Mouse (Mus musculus): Measurements from ENCODE around the gene Obsl1. TPM values are rescaled to one million over a fixed set of nuclear protein-coding genes. Genes with fewer than 3 reads are reported as not detected.

Gene Obsl1
- total and polyA plus RNA-seq, 2 experiments from 2014 or later: 23.9 to 52.4 TPM

GRCm38 (mm10) chr1:75467215-75467927, 38.9 kb downstream of the Obsl1 start:
- no peaks in the 10 kb centered on the region for H3K27me3 ChIP-seq (ENCODE audit: insufficient read depth, low read length)
- H3K4me3 ChIP-seq (ENCODE audit: low read length): no peak overlapping the region
- peak; percentile 80 for ATAC-seq
- TF ChIP-seq CTCF (IDR thresholded peaks at IDR 0.05; ENCODE audit: low read depth): peak; percentile 92
- 8% methylated on average over 14 of the region's 14 CpGs for WGBS
- peak; percentile 92 for DNase-seq (ENCODE audit: low spot score)
- peak overlapping the region; percentile 27; the same call in 1 of the 2 replicates for H3K4me2 ChIP-seq (ENCODE audit: low read depth, low read length)
- no peaks in the 10 kb centered on the region for H3K4me1 ChIP-seq (ENCODE audit: insufficient read depth, low read length)
- H3K9me3 ChIP-seq (ENCODE audit: low read length): no peaks in the 10 kb centered on the region
- no peak overlapping the region for H3K27ac ChIP-seq
- no peak overlapping the region for H3K9ac ChIP-seq (replicated peaks; ENCODE audit: low read length)
- H3K36me3 ChIP-seq (ENCODE audit: insufficient read depth, low read length): no peaks in the 10 kb centered on the region; the same call in 1 of the 2 replicates

- TF ChIP-seq CTCF (IDR thresholded peaks at IDR 0.05; ENCODE audit: low read depth): no peak
- DNase-seq (ENCODE audit: low spot score) (no peak), ATAC-seq (0 out of 2 replicates have a peak, but pooled peaks have one; percentile 31)
- H3K4me3 ChIP-seq (ENCODE audit: low read length): no peak overlapping the region
- no peak overlapping the region for H3K27ac ChIP-seq
- H3K9me3 ChIP-seq (ENCODE audit: low read length): no peaks in the 10 kb centered on the region
- no peaks in the 10 kb centered on the region for H3K36me3 ChIP-seq (ENCODE audit: insufficient read depth, low read length)
- H3K4me2 ChIP-seq (ENCODE audit: low read depth, low read length): no peak overlapping the region
- H3K9ac ChIP-seq (replicated peaks; ENCODE audit: low read length): no peak overlapping the region
- H3K27me3 ChIP-seq (ENCODE audit: insufficient read depth, low read length): 0 out of 2 replicates have a peak, but pooled peaks cover 4% of the 10 kb centered on the region
- WGBS: 82% methylated on average over 5 of the region's 5 CpGs
- peaks cover 5% of the 10 kb centered on the region; the same call in 1 of the 2 replicates for H3K4me1 ChIP-seq (ENCODE audit: insufficient read depth, low read length)
Measured at GRCm38 (mm10) chr1:75463652-75464204, 42.5 kb downstream of the Obsl1 start.

GRCm38 (mm10) chr1:75462636-75463035, 43.6 kb downstream of the Obsl1 start:
- Histone ChIP-seq H3K36me3 (ENCODE audit: insufficient read depth, low read length) (no peaks in the 10 kb centered on the region), H3K27ac (no peak overlapping the region), H3K27me3 (ENCODE audit: insufficient read depth, low read length) (0 out of 2 replicates have a peak, but pooled peaks cover 4% of the 10 kb centered on the region), H3K9ac (replicated peaks; ENCODE audit: low read length) (no peak overlapping the region), H3K9me3 (ENCODE audit: low read length) (no peaks in the 10 kb centered on the region), H3K4me3 (ENCODE audit: low read length) (no peak overlapping the region), H3K4me1 (ENCODE audit: insufficient read depth, low read length) (peaks cover 11% of the 10 kb centered on the region; the same call in 1 of the 2 replicates), H3K4me2 (ENCODE audit: low read depth, low read length) (no peak overlapping the region)
- DNase-seq (ENCODE audit: low spot score) (no peak), ATAC-seq (no peak)
- TF ChIP-seq CTCF (IDR thresholded peaks at IDR 0.05; ENCODE audit: low read depth): no peak
- 47% methylated on average over 1 of the region's 1 CpGs for WGBS

GRCm38 (mm10) chr1:75460297-75460696, 46.0 kb downstream of the Obsl1 start:
- TF ChIP-seq CTCF (IDR thresholded peaks at IDR 0.05; ENCODE audit: low read depth): no peak
- Histone ChIP-seq H3K27me3 (ENCODE audit: insufficient read depth, low read length) (0 out of 2 replicates have a peak, but pooled peaks cover 4% of the 10 kb centered on the region), H3K4me1 (ENCODE audit: insufficient read depth, low read length) (peaks cover 14% of the 10 kb centered on the region), H3K4me3 (ENCODE audit: low read length) (no peak overlapping the region), H3K4me2 (ENCODE audit: low read depth, low read length) (no peak overlapping the region), H3K27ac (no peak overlapping the region), H3K9ac (replicated peaks; ENCODE audit: low read length) (no peak overlapping the region), H3K9me3 (ENCODE audit: low read length) (no peaks in the 10 kb centered on the region), H3K36me3 (ENCODE audit: insufficient read depth, low read length) (no peaks in the 10 kb centered on the region)
- no peak for ATAC-seq
- 59% methylated on average over 7 of the region's 7 CpGs for WGBS
- no peak for DNase-seq (ENCODE audit: low spot score)

- peak overlapping the region; percentile 49 for H3K4me2 ChIP-seq (ENCODE audit: low read depth, low read length)
- no peak overlapping the region; the same call in 1 of the 2 replicates for H3K27ac ChIP-seq
- no peaks in the 10 kb centered on the region for H3K36me3 ChIP-seq (ENCODE audit: insufficient read depth, low read length)
- WGBS: 11% methylated on average over 23 of the region's 23 CpGs
- H3K4me3 ChIP-seq (ENCODE audit: low read length): peak overlapping the region; percentile 20
- DNase-seq (ENCODE audit: low spot score): peak; percentile 61
- peaks cover 14% of the 10 kb centered on the region for H3K4me1 ChIP-seq (ENCODE audit: insufficient read depth, low read length)
- 0 out of 2 replicates have a peak overlapping the region, but pooled peaks have one; percentile 38 for H3K9ac ChIP-seq (replicated peaks; ENCODE audit: low read length)
- no peak for ATAC-seq
- no peak for TF ChIP-seq CTCF (IDR thresholded peaks at IDR 0.05; ENCODE audit: low read depth)
- no peaks in the 10 kb centered on the region for H3K9me3 ChIP-seq (ENCODE audit: low read length)
- 0 out of 2 replicates have a peak, but pooled peaks cover 4% of the 10 kb centered on the region for H3K27me3 ChIP-seq (ENCODE audit: insufficient read depth, low read length)
Measured at GRCm38 (mm10) chr1:75458789-75459684, 47.2 kb downstream of the Obsl1 start.
